Mouse (Mus musculus) left cerebral cortex, adult 8-10 months (tissue): Measurements from ENCODE around the gene Lyrm9. TPM values are rescaled to one million over a fixed set of nuclear protein-coding genes. Genes with fewer than 3 reads are reported as not detected.
"Not testable (repeated sequence)": the region's sequence is repeated elsewhere in the genome, so short reads cannot be mapped to it uniquely, and the experiment has no call there.

Experiments used
- DNase-seq, 2 experiments: peaks; one replicate each; pipeline ENCODE4 v3.0.0; 2022; ENCODE audit warnings: low spot score in 2 of 2
- total RNA-seq, 4 experiments: library from RNA; stranded (reverse); gene quantifications; 2 replicates each; pipeline ENCODE4 v1.2.4; 2022

Gene Lyrm9
- total RNA-seq, 4 experiments from 2014 or later = 29.1 to 37.1 (median 31.8) TPM

DNA sequence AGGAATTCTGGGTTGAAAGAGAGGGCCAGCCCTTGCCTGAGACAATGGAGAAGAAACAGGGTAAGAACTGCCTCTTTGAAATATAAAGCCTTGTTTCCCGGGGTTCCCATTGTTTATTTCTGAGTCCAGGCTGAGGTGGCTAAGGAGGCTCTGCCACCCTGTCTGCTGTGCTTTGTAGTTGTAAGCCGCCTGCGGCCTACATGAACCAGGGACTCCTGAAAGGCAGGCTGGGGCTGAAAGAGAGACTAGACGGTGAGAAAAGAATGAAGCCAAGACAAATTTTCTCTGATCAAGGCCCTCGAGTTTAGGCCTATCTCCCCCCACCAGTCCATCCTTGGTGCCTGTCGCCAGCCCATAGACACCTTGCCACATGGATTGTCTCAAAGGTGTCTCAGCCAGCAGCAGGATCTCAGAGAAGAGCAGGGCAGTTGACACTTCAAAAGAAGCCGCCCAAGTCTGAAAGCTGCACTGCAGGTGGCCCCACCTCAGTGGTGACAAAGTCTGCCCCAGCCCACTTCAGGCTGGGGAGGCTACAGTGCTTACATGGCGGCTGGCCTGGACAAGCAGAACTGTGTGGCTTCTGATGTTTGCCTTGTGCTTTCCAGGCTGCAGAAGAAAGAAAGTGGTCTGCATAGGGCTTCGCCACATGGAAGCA lies 25.0 kb downstream of the Lyrm9 start:
- no peak for DNase-seq

- no peak for DNase-seq
These were observed 25.5 kb downstream of the Lyrm9 start for GRCm38 (mm10) chr11:78851871-78852265.

DNA sequence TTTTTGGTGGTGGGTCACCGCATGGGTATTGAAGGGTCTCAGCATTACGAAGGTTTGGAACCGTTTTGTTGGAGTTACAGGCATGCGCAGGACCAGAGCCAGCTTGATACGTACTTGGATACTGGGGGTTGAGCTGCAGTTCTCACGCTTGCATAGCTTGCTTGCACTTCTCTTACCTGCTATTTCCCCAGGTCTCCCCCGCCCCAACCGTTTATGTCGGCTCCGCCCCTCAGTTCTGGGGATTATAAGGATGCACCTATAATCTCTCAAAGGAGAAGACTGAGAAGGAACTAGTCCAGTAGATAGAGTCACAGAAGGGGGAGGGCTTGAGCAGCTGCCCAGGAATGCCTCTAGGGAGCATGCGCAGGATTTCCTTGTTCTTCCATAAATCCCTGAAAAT lies 26.1 kb downstream of the Lyrm9 start:
- DNase-seq = no peak

DNA sequence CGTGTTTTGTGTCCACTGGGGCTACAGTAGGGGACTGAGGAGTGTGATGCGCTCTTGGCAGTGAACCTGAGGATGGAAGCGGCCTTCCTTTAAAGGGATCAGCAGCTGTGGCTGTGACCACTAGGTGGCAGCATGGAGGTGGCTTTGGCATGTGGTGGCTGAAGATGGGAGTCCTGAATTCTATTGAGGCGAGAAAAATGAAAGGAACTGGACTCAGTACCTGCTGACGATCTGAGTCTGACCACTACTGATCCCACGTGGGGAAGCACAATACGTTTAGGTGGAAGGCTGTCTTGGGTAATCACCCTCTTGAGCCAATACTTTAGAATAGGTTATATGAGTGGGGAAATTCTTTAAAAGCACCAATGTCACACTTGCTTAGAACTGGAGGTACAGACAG lies 29.9 kb downstream of the Lyrm9 start:
- DNase-seq = peak; percentile 27 to 61

GRCm38 (mm10) chr11:78857611-78858010 lies 31.2 kb downstream of the Lyrm9 start:
- no peak for DNase-seq

GRCm38 (mm10) chr11:78863898-78864297 lies 37.5 kb downstream of the Lyrm9 start:
- no peak for DNase-seq

GRCm38 (mm10) chr11:78864567-78865278 lies 38.3 kb downstream of the Lyrm9 start:
- DNase-seq = no peak

- no peak for DNase-seq
These were observed 38.9 kb downstream of the Lyrm9 start for GRCm38 (mm10) chr11:78865314-78865713.

DNA sequence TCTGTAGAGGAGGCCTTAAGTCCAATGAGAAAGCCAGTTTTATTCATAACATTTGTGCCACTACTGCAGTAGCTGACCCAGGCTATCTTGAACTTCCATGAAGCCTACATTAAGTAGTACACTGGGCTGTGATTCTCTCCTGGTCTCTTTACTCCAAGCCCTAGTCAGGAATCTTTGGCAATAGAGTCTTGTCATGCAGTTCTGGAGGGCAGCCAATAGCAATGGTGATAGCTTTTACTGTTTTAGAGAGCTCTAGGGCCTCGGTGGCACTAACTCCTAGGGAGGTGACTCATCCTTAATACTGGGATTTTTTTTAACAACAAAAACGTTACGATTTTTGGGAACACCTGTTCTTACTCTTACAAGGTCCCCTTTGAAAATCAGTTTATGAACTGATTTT lies 40.1 kb downstream of the Lyrm9 start:
- DNase-seq = no peak

- DNase-seq = no peak
These were observed 41.3 kb downstream of the Lyrm9 start for GRCm38 (mm10) chr11:78867696-78868095.

GRCm38 (mm10) chr11:78869205-78869604 lies 42.8 kb downstream of the Lyrm9 start:
- not testable (repeated sequence) for DNase-seq

- no peak for DNase-seq
These were observed 44.5 kb downstream of the Lyrm9 start for GRCm38 (mm10) chr11:78870891-78871290.

GRCm38 (mm10) chr11:78872782-78873181 lies 46.4 kb downstream of the Lyrm9 start:
- no peak for DNase-seq

GRCm38 (mm10) chr11:78879727-78880126 lies 53.3 kb downstream of the Lyrm9 start:
- DNase-seq = no peak

- no peak for DNase-seq
These were observed 60.3 kb downstream of the Lyrm9 start for GRCm38 (mm10) chr11:78886693-78887092.

GRCm38 (mm10) chr11:78887102-78887971 lies 61.0 kb downstream of the Lyrm9 start:
- DNase-seq = peak; percentile 57 to 86

DNA sequence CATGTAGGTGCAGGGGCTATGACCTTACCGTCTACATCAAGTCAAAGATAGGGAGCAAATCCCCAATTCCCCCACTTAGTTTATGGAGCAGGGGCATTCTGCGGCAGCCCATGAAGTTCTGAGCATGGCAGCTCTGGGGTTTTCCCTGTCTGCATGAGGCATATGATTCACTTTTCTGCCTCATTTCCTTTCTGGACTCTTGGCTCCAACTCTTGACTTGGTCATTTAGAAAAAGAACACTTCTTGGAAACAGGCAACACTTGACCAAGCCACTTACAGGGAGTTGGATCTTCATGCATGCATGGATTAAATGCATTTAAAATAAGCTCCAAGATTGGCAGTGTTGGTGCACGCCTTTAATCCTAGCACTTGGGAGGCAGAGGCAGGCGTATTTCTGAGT lies 62.8 kb downstream of the Lyrm9 start:
- no peak for DNase-seq

Other genes with a start within 250 kb of the Lyrm9 start
- gene Nlk, start 129.2 kb upstream of the Lyrm9 start, total RNA-seq = 10 to 100 TPM; 84.1 to 92.5 (median 87.6) TPM
- gene Ccnq, start 74.9 kb upstream of the Lyrm9 start, total RNA-seq = 10 to 100 TPM; 17.3 to 23.0 (median 21.9) TPM
- gene Nos2, start 94.2 kb downstream of the Lyrm9 start, total RNA-seq = under 1 TPM; 0.21 to 0.70 (median 0.49) TPM
- 10 to 100 TPM in 1 of 4 experiments, 1 to 10 TPM in 3; 4.8 to 13.3 (median 7.3) TPM for gene Lgals9, start 158.4 kb downstream of the Lyrm9 start, total RNA-seq